Mouse (Mus musculus): ENCODE measurements around the gene Alox15.

The Alox15 gene

GRCm38 (mm10) chr11:70308296-70308695 is 43.5 kb downstream of the Alox15 start:
- DNase-seq (ENCODE audit: low read depth, low spot score), result peak; percentile 14

GRCm38 (mm10) chr11:70306159-70306558 is 45.7 kb downstream of the Alox15 start:
- DNase-seq (ENCODE audit: low read depth, low spot score), result no peak

- no peak for DNase-seq (ENCODE audit: low read depth, low spot score)
These were observed 49.5 kb downstream of the Alox15 start for GRCm38 (mm10) chr11:70302293-70302692.

GRCm38 (mm10) chr11:70297836-70298454 is 53.9 kb downstream of the Alox15 start:
- no peak for DNase-seq (ENCODE audit: low read depth, low spot score)

GRCm38 (mm10) chr11:70297405-70297804 is 54.4 kb downstream of the Alox15 start:
- no peak for DNase-seq (ENCODE audit: low read depth, low spot score)

All from 3T3-L1 (cell line).